Mouse (Mus musculus) forebrain, embryonic 14.5 days (tissue): ENCODE results near the gene Eprs. TPM values are rescaled to one million over a fixed set of nuclear protein-coding genes. Genes with fewer than 3 reads are reported as not detected.

Experiments used
- ATAC-seq: fragments of 200-750 bp; cut with Nextera tagmentation; 2 replicates; pipeline ENCODE4 v1.8.0; 2017; ENCODE audit warnings: mild to moderate bottlenecking, moderate library complexity
- DNase-seq: peaks from one replicate; pipeline ENCODE4 v3.0.0-alpha.2; 2015; ENCODE audit warnings: low spot score
- H3K27ac ChIP-seq: fragments of 300-500 bp; sonication (generic); 2 replicates; pipeline ENCODE4 v1.5.1; 2014; ENCODE audit warnings: low read depth, mild to moderate bottlenecking, control low read depth, low read length, moderate library complexity
- H3K27me3 ChIP-seq: fragments of 300-500 bp; sonication (generic); replicated peaks from 2 replicates; pipeline ENCODE4 v1.6.1; 2014; ENCODE audit warnings: low read length, control low read depth, mixed read lengths; ENCODE audit not compliant: control insufficient read depth, insufficient read depth
- H3K36me3 ChIP-seq: fragments of 300-500 bp; sonication (generic); 2 replicates; pipeline ENCODE4 v1.6.1; 2014; ENCODE audit warnings: low read length, control low read depth; ENCODE audit not compliant: control insufficient read depth, insufficient read depth
- H3K4me1 ChIP-seq: fragments of 300-500 bp; sonication (generic); 2 replicates; pipeline ENCODE4 v1.6.1; 2014; ENCODE audit warnings: antibody characterized with exemption, low read length, control low read depth; ENCODE audit not compliant: control insufficient read depth, insufficient read depth
- H3K4me2 ChIP-seq: fragments of 300-500 bp; sonication (generic); 2 replicates; pipeline ENCODE4 v1.6.1; 2014; ENCODE audit warnings: mild to moderate bottlenecking, control low read depth, low read length
- H3K4me3 ChIP-seq: fragments of 300-500 bp; sonication (generic); 2 replicates; pipeline ENCODE4 v1.5.1; 2014; ENCODE audit warnings: low read depth, low read length, control low read depth
- H3K9ac ChIP-seq: fragments of 300-500 bp; sonication (generic); 2 replicates; pipeline ENCODE4 v1.6.1; 2014; ENCODE audit warnings: mild to moderate bottlenecking, low read length, control low read depth, moderate library complexity
- H3K9me3 ChIP-seq: fragments of 300-500 bp; sonication (generic); replicated peaks from 2 replicates; pipeline ENCODE4 v1.6.1; 2016; ENCODE audit warnings: low read length, control low read depth, mixed read lengths; ENCODE audit not compliant: control insufficient read depth
- WGBS: fragments of 180-500 bp; shearing (Covaris S2); extraction: QIAGEN DNeasy Blood & Tissue Kit; methylation state at CpG from one replicate; pipeline ENCODE4 v1.1.7; 2014; 5-methylcytosine and 5-hydroxymethylcytosine counted together
- polyA plus RNA-seq: library from polyadenylated mRNA; unstranded; fragments of >200 nt; fragmentation: Nextera tagmentation; extraction: Ambion mirVana; gene quantifications from 2 replicates; pipeline ENCODE4 v1.2.1, GENCODE M21; 2014

Eprs gene
- polyA plus RNA-seq, 1 experiment from 2014 or later = 142 TPM

- no peak overlapping the region for H3K4me2 ChIP-seq
- 94% methylated on average over 5 of the region's 5 CpGs for WGBS
- ATAC-seq (no peak), DNase-seq (no peak)
- H3K27ac ChIP-seq = no peak overlapping the region
- peaks cover 3% of the 10 kb centered on the region; the same call in 1 of the 2 replicates for H3K36me3 ChIP-seq
- no peaks in the 10 kb centered on the region for H3K9me3 ChIP-seq
- H3K9ac ChIP-seq = peak overlapping the region; percentile 29; the same call in 1 of the 2 replicates
- no peak overlapping the region for H3K4me3 ChIP-seq
- H3K27me3 ChIP-seq = no peaks in the 10 kb centered on the region
- peaks cover 7% of the 10 kb centered on the region for H3K4me1 ChIP-seq
Measured at GRCm38 (mm10) chr1:185333651-185334050, 29.2 kb upstream of the Eprs start.

- Histone ChIP-seq H3K27me3 (no peaks in the 10 kb centered on the region), H3K9ac (no peak overlapping the region), H3K4me2 (no peak overlapping the region), H3K4me1 (peaks cover 7% of the 10 kb centered on the region), H3K27ac (no peak overlapping the region), H3K36me3 (peaks cover 7% of the 10 kb centered on the region; the same call in 1 of the 2 replicates), H3K9me3 (no peaks in the 10 kb centered on the region), H3K4me3 (no peak overlapping the region)
- DNase-seq (no peak), ATAC-seq (no peak)
- WGBS = 80% methylated on average over 4 of the region's 4 CpGs
Measured at GRCm38 (mm10) chr1:185334136-185334535, 28.7 kb upstream of the Eprs start.

- DNase-seq = no peak
- Histone ChIP-seq H3K4me2 (no peak overlapping the region), H3K36me3 (peaks cover 13% of the 10 kb centered on the region; the same call in 1 of the 2 replicates), H3K4me3 (no peak overlapping the region), H3K4me1 (peaks cover 7% of the 10 kb centered on the region), H3K27ac (no peak overlapping the region), H3K9me3 (no peaks in the 10 kb centered on the region), H3K9ac (no peak overlapping the region), H3K27me3 (no peaks in the 10 kb centered on the region)
- no peak for ATAC-seq
- 65% methylated on average over 6 of the region's 6 CpGs for WGBS
Measured at GRCm38 (mm10) chr1:185335231-185335765, 27.5 kb upstream of the Eprs start.

- WGBS = 16% methylated on average over 3 of the region's 3 CpGs
- H3K27ac ChIP-seq = no peak overlapping the region
- peaks cover 7% of the 10 kb centered on the region for H3K4me1 ChIP-seq
- ATAC-seq (no peak), DNase-seq (peak; percentile 10)
- peaks cover 19% of the 10 kb centered on the region for H3K36me3 ChIP-seq
- H3K4me2 ChIP-seq = no peak overlapping the region
- no peaks in the 10 kb centered on the region for H3K9me3 ChIP-seq
- H3K9ac ChIP-seq = no peak overlapping the region
- H3K27me3 ChIP-seq = no peaks in the 10 kb centered on the region
- H3K4me3 ChIP-seq = no peak overlapping the region
Measured at GRCm38 (mm10) chr1:185336535-185336934, 26.3 kb upstream of the Eprs start.

- Histone ChIP-seq H3K4me2 (no peak overlapping the region), H3K4me3 (no peak overlapping the region), H3K9me3 (no peaks in the 10 kb centered on the region), H3K36me3 (peaks cover 67% of the 10 kb centered on the region), H3K4me1 (no peaks in the 10 kb centered on the region), H3K9ac (no peak overlapping the region), H3K27ac (peak overlapping the region; percentile 62; the same call in 1 of the 2 replicates), H3K27me3 (no peaks in the 10 kb centered on the region)
- 70% methylated on average over 4 of the region's 4 CpGs for WGBS
- peak; percentile 72 for ATAC-seq
- peak; percentile 49 for DNase-seq
Measured at GRCm38 (mm10) chr1:185342441-185342840, 20.4 kb upstream of the Eprs start.

- Histone ChIP-seq H3K9me3 (no peaks in the 10 kb centered on the region), H3K36me3 (peaks cover 75% of the 10 kb centered on the region), H3K4me1 (no peaks in the 10 kb centered on the region), H3K27ac (no peak overlapping the region), H3K9ac (no peak overlapping the region), H3K4me3 (no peak overlapping the region), H3K4me2 (no peak overlapping the region), H3K27me3 (no peaks in the 10 kb centered on the region)
- 83% methylated on average over 8 of the region's 8 CpGs for WGBS
- no peak for DNase-seq
- ATAC-seq = no peak
Measured at GRCm38 (mm10) chr1:185343422-185343821, 19.4 kb upstream of the Eprs start.

- no peak overlapping the region for H3K27ac ChIP-seq
- no peak for ATAC-seq
- H3K36me3 ChIP-seq = peaks cover 87% of the 10 kb centered on the region
- no peaks in the 10 kb centered on the region for H3K4me1 ChIP-seq
- no peak for DNase-seq
- no peak overlapping the region for H3K9ac ChIP-seq
- no peak overlapping the region for H3K4me2 ChIP-seq
- H3K27me3 ChIP-seq = no peaks in the 10 kb centered on the region
- no peaks in the 10 kb centered on the region for H3K9me3 ChIP-seq
- WGBS = 73% methylated on average over 10 of the region's 10 CpGs
- no peak overlapping the region for H3K4me3 ChIP-seq
Measured at GRCm38 (mm10) chr1:185346188-185346587, 16.7 kb upstream of the Eprs start.

GRCm38 (mm10) chr1:185349741-185350140 lies 13.1 kb upstream of the Eprs start:
- ATAC-seq (no peak), DNase-seq (no peak)
- Histone ChIP-seq H3K27ac (no peak overlapping the region), H3K4me2 (no peak overlapping the region), H3K9ac (no peak overlapping the region), H3K4me3 (no peak overlapping the region), H3K9me3 (no peaks in the 10 kb centered on the region), H3K36me3 (peaks cover 93% of the 10 kb centered on the region), H3K27me3 (no peaks in the 10 kb centered on the region), H3K4me1 (no peaks in the 10 kb centered on the region)
- WGBS = 96% methylated on average over 14 of the region's 14 CpGs

GRCm38 (mm10) chr1:185350611-185351010 lies 12.2 kb upstream of the Eprs start:
- WGBS = 98% methylated on average over 4 of the region's 4 CpGs
- H3K4me1 ChIP-seq = no peaks in the 10 kb centered on the region

More at GRCm38 (mm10) chr1:185350611-185351010, 12.2 kb upstream of the Eprs start:
- peaks cover 93% of the 10 kb centered on the region for H3K36me3 ChIP-seq
- no peak overlapping the region for H3K4me3 ChIP-seq
- ATAC-seq (no peak), DNase-seq (no peak)
- no peaks in the 10 kb centered on the region for H3K27me3 ChIP-seq
- H3K9me3 ChIP-seq = no peaks in the 10 kb centered on the region
- H3K9ac ChIP-seq = no peak overlapping the region
- H3K4me2 ChIP-seq = no peak overlapping the region
- H3K27ac ChIP-seq = no peak overlapping the region
